Mouse (Mus musculus) cortical plate, adult 2 months (tissue): ENCODE measurements around the gene Lrch3.

Source experiments
- CTCF ChIP-seq: fragments of 200-500 bp; IDR thresholded peaks from 2 replicates; pipeline ENCODE4 v1.5.1; 2011; ENCODE audit warnings: mild to moderate bottlenecking, control low read depth, low read length; ENCODE audit not compliant: insufficient read depth; ENCODE audit errors: extremely low read depth
- POLR2A ChIP-seq: fragments of 200-500 bp; IDR thresholded peaks from 2 replicates; pipeline ENCODE4 v1.6.1; 2011; ENCODE audit warnings: mild to moderate bottlenecking, low read length, control low read depth; ENCODE audit not compliant: insufficient read depth; ENCODE audit errors: extremely low read depth

DNA sequence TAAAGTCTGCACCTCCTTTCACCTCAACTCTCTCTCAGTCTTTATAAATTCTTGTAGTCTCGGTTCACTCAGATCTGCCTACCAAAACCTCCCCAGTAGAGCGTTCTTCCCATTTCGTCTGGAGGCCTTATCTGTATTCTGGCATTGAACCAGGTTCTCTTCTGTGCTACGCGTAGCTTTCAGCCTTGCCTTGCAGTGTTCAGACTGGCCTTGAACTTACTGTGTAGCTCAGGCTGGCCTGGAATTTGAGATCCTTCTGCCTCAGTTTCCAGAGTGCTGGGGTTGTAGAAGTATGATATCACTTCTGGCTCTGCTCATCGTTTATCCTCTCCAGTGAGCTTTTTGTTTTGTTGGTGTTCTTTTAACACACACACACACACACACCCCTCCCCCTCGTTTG, 149.4 kb downstream of the Lrch3 start:
- TF ChIP-seq POLR2A (no peak), CTCF (no peak)
